Mouse (Mus musculus) embryonic facial prominence, embryonic 11.5 days (tissue): ENCODE data around the gene Xlr3c. TPM values are rescaled to one million over a fixed set of nuclear protein-coding genes. Genes with fewer than 3 reads are reported as not detected.
"Not testable (repeated sequence)": the region's sequence is repeated elsewhere in the genome, so short reads cannot be mapped to it uniquely, and the experiment has no call there.

Experiments
- ATAC-seq: fragments of 200-750 bp; cut with Nextera tagmentation; replicated peaks from 2 replicates; pipeline ENCODE4 v1.8.0; 2017; ENCODE audit warnings: low read depth; ENCODE audit not compliant: insufficient number of reproducible peaks, low FRiP score, low TSS enrichment
- DNase-seq: peaks from one replicate; pipeline ENCODE4 v3.0.0-alpha.2; 2015; ENCODE audit warnings: low spot score
- H3K27ac ChIP-seq: fragments of 300-500 bp; sonication (generic); replicated peaks from 2 replicates; pipeline ENCODE4 v1.5.1; 2014; ENCODE audit warnings: mild to moderate bottlenecking, low read depth, low read length, control low read depth
- H3K27me3 ChIP-seq: fragments of 300-500 bp; sonication (generic); 2 replicates; pipeline ENCODE4 v1.6.1; 2014; ENCODE audit warnings: mild to moderate bottlenecking, low read length, moderate library complexity, mixed read lengths; ENCODE audit not compliant: control insufficient read depth, insufficient read depth
- H3K36me3 ChIP-seq: fragments of 300-500 bp; sonication (generic); replicated peaks from 2 replicates; pipeline ENCODE4 v1.6.1; 2014; ENCODE audit warnings: low read depth, mild to moderate bottlenecking, low read length, moderate library complexity, mixed read lengths; ENCODE audit not compliant: control insufficient read depth, insufficient read depth
- H3K4me1 ChIP-seq: fragments of 300-500 bp; sonication (generic); 2 replicates; pipeline ENCODE4 v1.6.1; 2014; ENCODE audit warnings: low read length, mixed read lengths; ENCODE audit not compliant: control insufficient read depth, insufficient read depth
- H3K4me2 ChIP-seq: fragments of 300-500 bp; sonication (generic); 2 replicates; pipeline ENCODE4 v1.6.1; 2014; ENCODE audit warnings: low read depth, mild to moderate bottlenecking, control low read depth, low read length, moderate library complexity
- H3K4me3 ChIP-seq: fragments of 300-500 bp; sonication (generic); 2 replicates; pipeline ENCODE4 v1.5.1; 2014; ENCODE audit warnings: low read depth, low read length, control low read depth
- H3K9ac ChIP-seq: fragments of 300-500 bp; sonication (generic); replicated peaks from 2 replicates; pipeline ENCODE4 v1.6.1; 2014; ENCODE audit warnings: mild to moderate bottlenecking, control low read depth, low read length
- H3K9me3 ChIP-seq: fragments of 300-500 bp; sonication (generic); replicated peaks from 2 replicates; pipeline ENCODE4 v1.6.1; 2016; ENCODE audit warnings: mild to moderate bottlenecking, low read length, inconsistent platforms, mixed read lengths; ENCODE audit not compliant: control insufficient read depth
- WGBS: fragments of 180-500 bp; shearing (Covaris S2); extraction: QIAGEN DNeasy Blood & Tissue Kit; methylation state at CpG from one replicate; pipeline ENCODE4 v1.1.7; 2014; 5-methylcytosine and 5-hydroxymethylcytosine counted together
- polyA plus RNA-seq: library from polyadenylated mRNA; unstranded; fragments of >200 nt; fragmentation: Nextera tagmentation; extraction: Ambion mirVana; gene quantifications from 2 replicates; pipeline ENCODE4 v1.2.1, GENCODE M21; 2014

Xlr3c gene
- 0.55 TPM in 1 of 2 replicates, not detected in the other for polyA plus RNA-seq

DNA sequence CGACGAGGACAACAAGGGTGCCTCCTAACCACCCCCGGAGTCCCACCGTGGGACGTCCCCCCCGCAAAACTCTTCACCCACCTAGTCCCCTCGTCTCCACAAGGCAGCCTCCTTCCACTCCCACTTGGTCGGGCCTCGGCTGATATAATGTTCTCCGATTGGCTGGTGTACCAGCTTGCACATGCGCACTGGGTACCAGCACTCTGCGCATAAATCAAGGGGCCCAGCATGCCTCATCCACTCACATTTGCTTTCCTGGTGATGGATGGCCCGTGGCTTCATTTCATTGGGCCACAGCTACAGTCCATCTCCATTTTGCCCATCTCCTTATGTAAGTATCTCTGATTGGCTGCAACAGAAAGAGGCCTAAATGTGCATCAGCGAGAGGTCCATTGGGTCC, at the start of gene Xlr3c:
Gene Xlr3c, minus strand, starts transcription at position 121 of the 400 bp plus-strand sequence.
- H3K36me3 ChIP-seq, H3K4me2 ChIP-seq, H3K4me3 ChIP-seq, H3K27ac ChIP-seq, DNase-seq, ATAC-seq, H3K9me3 ChIP-seq, H3K4me1 ChIP-seq, H3K27me3 ChIP-seq, H3K9ac ChIP-seq: not testable (repeated sequence)
- 87% methylated on average over 12 of the region's 14 CpGs for WGBS

DNA sequence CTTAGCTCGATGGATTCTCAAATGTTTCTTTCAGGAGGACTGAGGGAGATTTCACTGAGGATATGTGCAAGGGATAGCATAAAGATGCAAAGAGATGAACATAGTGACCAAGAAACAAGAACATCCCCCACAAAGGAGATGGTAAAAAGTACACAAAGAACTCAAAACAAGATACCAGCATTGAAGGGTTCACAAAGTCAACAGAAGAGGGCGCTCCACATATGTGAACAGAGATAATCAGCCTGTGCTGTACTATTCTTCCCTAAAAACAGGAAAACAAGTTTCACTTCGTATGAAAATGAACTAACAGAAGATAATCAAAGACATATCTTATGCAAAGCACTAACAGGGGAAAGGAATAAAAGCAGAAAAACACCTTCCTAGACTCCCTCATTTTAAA, 47.3 kb upstream of the Xlr3c start:
- H3K36me3 ChIP-seq: no peaks in the 10 kb centered on the region
- ATAC-seq (no peak), DNase-seq (peak; percentile 50)
- H3K27ac ChIP-seq: no peak overlapping the region
- no peak overlapping the region for H3K4me3 ChIP-seq
- no peaks in the 10 kb centered on the region for H3K27me3 ChIP-seq
- 44% methylated on average over 3 of the region's 3 CpGs for WGBS
- H3K4me1 ChIP-seq: no peaks in the 10 kb centered on the region
- H3K4me2 ChIP-seq: no peak overlapping the region
- H3K9me3 ChIP-seq: no peaks in the 10 kb centered on the region
- no peak overlapping the region for H3K9ac ChIP-seq

DNA sequence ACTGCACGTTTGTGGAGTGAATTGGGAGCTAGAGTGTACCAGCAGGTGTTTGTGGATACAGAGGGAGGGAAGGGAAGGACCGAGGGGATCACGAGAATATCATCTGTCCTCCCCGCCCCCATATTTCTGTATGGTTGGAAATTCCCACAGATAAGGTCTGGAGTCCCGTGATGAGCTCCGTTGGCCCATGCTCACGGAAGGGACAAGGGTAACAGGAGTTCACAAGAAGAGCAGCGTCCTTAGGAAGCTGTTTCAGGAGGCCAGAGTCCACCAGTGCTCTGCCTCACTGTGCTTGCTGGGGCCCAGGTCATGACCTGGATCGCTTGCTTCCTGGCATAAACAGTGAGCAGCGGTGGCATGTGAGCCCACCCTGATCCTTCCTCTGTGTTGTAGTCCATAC, 30.6 kb upstream of the Xlr3c start:
- not testable (repeated sequence) for H3K27me3 ChIP-seq, H3K9ac ChIP-seq, H3K27ac ChIP-seq, DNase-seq, H3K4me2 ChIP-seq, H3K36me3 ChIP-seq, ATAC-seq, H3K9me3 ChIP-seq, H3K4me1 ChIP-seq, H3K4me3 ChIP-seq
- WGBS: 79% methylated on average over 6 of the region's 10 CpGs

DNA sequence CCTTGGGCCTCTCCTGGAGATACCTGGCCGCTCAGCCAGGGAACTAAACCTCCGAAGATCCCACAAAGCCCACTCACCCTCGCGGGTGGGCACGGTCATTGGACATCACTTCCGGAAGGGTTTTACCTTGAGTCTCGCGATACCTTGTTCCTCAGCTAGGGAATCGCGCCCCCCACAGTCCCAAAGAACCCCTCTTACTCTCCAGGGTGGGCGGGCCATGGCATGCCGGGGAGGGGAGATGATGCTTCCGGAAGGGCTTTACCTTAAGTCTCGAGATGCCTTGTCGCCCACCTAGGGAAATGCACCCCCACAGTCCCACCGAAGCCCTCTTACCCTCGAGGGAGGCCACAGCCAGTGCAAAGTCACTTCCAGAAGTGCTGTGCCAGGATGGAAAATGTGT, 27.7 kb upstream of the Xlr3c start, which contains the start of the genes Xlr5a and Xlr5c:
Gene Xlr5a, minus strand, starts transcription at position 101 of the 400 bp plus-strand sequence.
Gene Xlr5c, minus strand, starts transcription at position 101 of the 400 bp plus-strand sequence.
- not testable (repeated sequence) for H3K27ac ChIP-seq, H3K4me3 ChIP-seq, ATAC-seq, DNase-seq, H3K4me2 ChIP-seq, H3K9ac ChIP-seq, H3K9me3 ChIP-seq, H3K4me1 ChIP-seq, H3K36me3 ChIP-seq, H3K27me3 ChIP-seq
- 93% methylated on average over 12 of the region's 17 CpGs for WGBS

DNA sequence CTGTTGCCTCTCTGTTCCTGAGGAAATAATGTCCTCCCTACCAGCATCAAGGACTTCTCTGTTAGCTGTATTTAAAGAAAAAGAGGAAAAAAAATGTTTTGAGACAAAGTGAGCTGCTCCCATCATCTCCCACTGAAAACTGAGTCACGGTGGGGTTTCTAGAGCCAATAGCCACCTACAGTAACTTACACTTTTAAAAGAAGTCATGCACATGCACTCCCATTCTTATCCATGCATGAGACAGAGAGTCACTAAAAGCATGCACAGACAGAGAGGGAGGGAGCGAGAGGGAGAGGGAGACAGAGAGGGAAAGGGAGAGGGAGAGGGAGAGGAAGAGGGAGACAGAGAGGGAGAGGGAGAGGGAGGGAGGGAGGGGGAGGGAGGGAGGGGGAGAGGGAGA, 2.8 kb downstream of the Xlr3c start:
- H3K9ac ChIP-seq, H3K4me2 ChIP-seq, H3K9me3 ChIP-seq, ATAC-seq, H3K4me3 ChIP-seq, DNase-seq, H3K27me3 ChIP-seq, H3K36me3 ChIP-seq, H3K27ac ChIP-seq, H3K4me1 ChIP-seq: not testable (repeated sequence)
- 82% methylated on average over 1 of the region's 2 CpGs for WGBS

DNA sequence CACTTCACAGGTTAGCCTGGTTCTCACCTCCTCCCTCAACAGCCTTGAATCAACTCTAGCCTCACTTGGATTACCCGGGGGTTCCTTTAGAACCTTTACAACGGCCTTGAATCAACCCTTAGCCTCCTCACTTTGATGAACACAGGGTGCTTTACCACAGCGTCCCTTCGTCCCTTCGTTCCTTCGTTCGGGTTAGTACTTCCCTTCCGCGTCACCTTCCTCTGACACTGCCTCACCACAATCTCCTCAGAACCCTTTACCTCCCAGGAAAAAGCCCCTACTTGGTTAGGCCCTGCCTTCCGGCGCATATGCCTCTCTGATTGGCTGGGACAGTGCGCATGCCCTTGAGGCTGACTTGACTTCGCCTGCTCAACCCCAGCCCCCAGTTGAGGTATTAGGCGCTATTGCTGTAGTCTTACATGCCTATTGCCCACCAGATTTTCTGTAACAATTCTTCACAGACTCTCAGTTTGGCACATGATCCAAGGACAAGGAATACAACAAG, 22.3 kb downstream of the Xlr3c start, which contains the start of gene Xlr4c:
Gene Xlr4c, minus strand, starts transcription at position 310 of the 505 bp plus-strand sequence.
- not testable (repeated sequence) for ATAC-seq, H3K27ac ChIP-seq, H3K9ac ChIP-seq, DNase-seq, H3K36me3 ChIP-seq, H3K4me2 ChIP-seq, H3K4me3 ChIP-seq, H3K9me3 ChIP-seq, H3K27me3 ChIP-seq, H3K4me1 ChIP-seq
- 85% methylated on average over 13 of the region's 14 CpGs for WGBS

DNA sequence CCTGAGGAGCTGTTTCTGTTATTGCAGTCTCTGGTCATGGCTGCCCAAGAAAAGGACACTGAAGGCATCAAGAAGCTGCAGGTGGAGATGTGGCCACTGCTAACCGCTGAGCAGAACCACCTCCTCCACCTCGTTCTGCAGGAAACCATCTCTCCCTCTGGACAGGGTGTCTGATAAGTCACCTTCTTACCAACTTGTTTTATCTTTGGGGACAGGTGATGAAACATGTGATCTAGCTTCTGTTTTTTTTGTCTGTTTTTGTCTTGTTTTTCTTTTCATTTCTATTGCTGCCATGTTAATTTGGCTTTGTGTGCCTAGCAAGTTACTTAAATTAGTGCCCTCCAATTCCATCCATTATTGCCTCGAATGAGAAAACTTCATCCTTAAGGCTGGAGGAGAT, 35.9 kb downstream of the Xlr3c start:
- 0 out of 2 replicates have a peak, but pooled peaks cover 2% of the 10 kb centered on the region for H3K27me3 ChIP-seq
- H3K4me1 ChIP-seq: no peaks in the 10 kb centered on the region
- peak overlapping the region; percentile 55 for H3K4me3 ChIP-seq
- H3K27ac ChIP-seq: no peak overlapping the region
- H3K36me3 ChIP-seq: no peaks in the 10 kb centered on the region
- 41% methylated on average over 3 of the region's 3 CpGs for WGBS
- H3K9me3 ChIP-seq: no peaks in the 10 kb centered on the region
- H3K9ac ChIP-seq: peak overlapping the region; percentile 62
- peak overlapping the region; percentile 76 for H3K4me2 ChIP-seq
- no peak for DNase-seq
- no peak for ATAC-seq

DNA sequence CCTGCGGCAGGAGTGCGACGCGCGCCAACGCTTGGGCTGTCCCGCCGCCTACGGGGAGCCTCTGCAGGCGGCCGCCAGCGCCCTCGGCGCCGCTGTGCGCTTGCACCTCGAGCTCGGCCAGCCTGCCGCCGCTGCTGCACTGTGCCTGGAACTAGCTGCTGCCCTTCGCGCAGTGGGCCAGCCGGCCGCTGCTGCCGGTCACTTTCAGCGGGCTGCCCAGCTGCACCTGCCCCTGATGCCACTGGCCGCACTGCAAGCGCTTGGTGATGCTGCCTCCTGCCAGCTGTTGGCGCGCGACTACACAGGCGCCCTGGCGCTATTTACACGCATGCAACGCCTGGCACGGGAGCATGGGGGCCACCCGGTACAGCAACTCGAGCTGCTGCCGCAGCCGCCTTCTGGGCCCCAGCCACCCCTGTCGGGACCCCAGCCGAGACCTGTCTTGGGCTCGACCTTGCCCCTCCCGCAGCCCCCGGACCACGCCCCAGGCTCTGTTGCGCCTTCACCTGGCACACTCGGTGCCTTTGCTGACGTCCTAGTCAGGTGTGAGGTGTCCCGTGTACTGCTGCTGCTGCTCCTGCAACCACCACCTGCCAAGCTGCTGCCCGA, 36.5 kb downstream of the Xlr3c start:
- Histone ChIP-seq H3K4me2 (peak overlapping the region; percentile 76), H3K36me3 (no peaks in the 10 kb centered on the region), H3K27ac (peak overlapping the region; percentile 35), H3K4me1 (no peaks in the 10 kb centered on the region), H3K9ac (peak overlapping the region; percentile 62), H3K9me3 (no peaks in the 10 kb centered on the region), H3K27me3 (0 out of 2 replicates have a peak, but pooled peaks cover 2% of the 10 kb centered on the region), H3K4me3 (peak overlapping the region; percentile 55)
- DNase-seq (peak; percentile 5), ATAC-seq (peak; percentile 71)
- 18% methylated on average over 32 of the region's 51 CpGs for WGBS
